13 mouse cellular contexts compared by ENCODE assay signal in the genomic region with DNA sequence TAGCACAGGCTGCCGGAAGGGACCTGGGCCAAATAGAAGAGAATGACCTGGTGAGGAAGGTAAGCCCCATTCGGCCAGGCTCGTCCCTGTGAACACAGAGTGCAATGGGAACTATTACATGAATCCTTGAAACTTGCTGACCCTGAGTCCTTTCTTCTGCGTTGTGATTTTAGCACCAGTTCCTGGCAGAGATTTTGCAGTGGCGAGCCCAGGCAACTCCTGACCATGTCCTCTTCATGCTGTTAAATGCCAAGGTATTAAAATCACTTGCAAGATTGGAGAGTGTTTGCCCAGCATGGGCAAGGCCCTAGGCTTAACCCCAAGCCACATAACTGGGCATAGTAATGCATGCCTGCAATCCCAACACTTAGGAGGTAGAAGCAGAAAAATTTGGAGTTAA.
"Had no signal": no experiment of that assay in that cellular context is flagged by ENCODE, and none has a peak within 500 bp of the region (broad histone marks: within the 10 kb centered on the region; RNA-seq: fewer than 3 reads in every experiment).

No protein-coding gene starts in this region.

- H3K4me1 ChIP-seq: limb, embryonic 12.5 days; midbrain, embryonic 13.5 days had no signal

- ATAC-seq: liver, postnatal 0 days; midbrain, embryonic 13.5 days had no signal

- H3K27ac ChIP-seq: kidney, postnatal 0 days; limb, embryonic 12.5 days; liver, embryonic 13.5 days; midbrain, embryonic 13.5 days had no signal

- DNase-seq: kidney, adult 2 months; kidney, postnatal 36 days; layer of hippocampus, adult 9-11 months; layer of hippocampus, postnatal 36 days; liver; liver, embryonic 13.5 days; liver, postnatal 0 days; right cerebral cortex, postnatal 14 days; thymus, adult 2 months; thymus, postnatal 25 days had no signal

- H3K9me3 ChIP-seq: limb, embryonic 12.5 days; liver, embryonic 13.5 days; midbrain, embryonic 13.5 days had no signal

- H3K4me3 ChIP-seq: limb, embryonic 12.5 days; liver, embryonic 13.5 days; midbrain, embryonic 13.5 days had no signal

- H3K9ac ChIP-seq: limb, embryonic 12.5 days; liver, embryonic 13.5 days; liver, postnatal 0 days; midbrain, embryonic 13.5 days had no signal

- H3K27me3 ChIP-seq: limb, embryonic 12.5 days; liver, embryonic 13.5 days; midbrain, embryonic 13.5 days had no signal

- H3K4me2 ChIP-seq: limb, embryonic 12.5 days; liver, embryonic 13.5 days; midbrain, embryonic 13.5 days had no signal
